Mouse (Mus musculus): ENCODE results near the gene Gm28036. TPM values are rescaled to one million over a fixed set of nuclear protein-coding genes. Genes with fewer than 3 reads are reported as not detected.

Gene Gm28036
- total RNA-seq, 2 experiments from 2014 or later: 36.7 to 44.4 TPM

GRCm38 (mm10) chr2:156087391-156088110, 39.3 kb downstream of the Gm28036 start:
- DNase-seq (ENCODE audit: low spot score in 2 of 2): no peak

- no peak for DNase-seq (ENCODE audit: low spot score in 2 of 2)
Observed at GRCm38 (mm10) chr2:156084541-156084940, 42.4 kb downstream of the Gm28036 start.

- no peak for DNase-seq (ENCODE audit: low spot score in 2 of 2)
Observed at GRCm38 (mm10) chr2:156080391-156080790, 46.5 kb downstream of the Gm28036 start.

- no peak for DNase-seq (ENCODE audit: low spot score in 2 of 2)
Observed at GRCm38 (mm10) chr2:156079674-156080073, 47.2 kb downstream of the Gm28036 start.

GRCm38 (mm10) chr2:156079183-156079560, 47.7 kb downstream of the Gm28036 start:
- DNase-seq (ENCODE audit: low spot score in 2 of 2): no peak

GRCm38 (mm10) chr2:156078421-156079182, 48.3 kb downstream of the Gm28036 start:
- DNase-seq (ENCODE audit: low spot score in 2 of 2): no peak

GRCm38 (mm10) chr2:156077461-156077860, 49.4 kb downstream of the Gm28036 start:
- DNase-seq (ENCODE audit: low spot score in 2 of 2): no peak

- no peak for DNase-seq (ENCODE audit: low spot score in 2 of 2)
Observed at GRCm38 (mm10) chr2:156073725-156074124, 53.2 kb downstream of the Gm28036 start.

GRCm38 (mm10) chr2:156071236-156071635, 55.7 kb downstream of the Gm28036 start:
- DNase-seq (ENCODE audit: low spot score in 2 of 2): no peak

GRCm38 (mm10) chr2:156067916-156068315, 59.0 kb downstream of the Gm28036 start:
- no peak for DNase-seq (ENCODE audit: low spot score in 2 of 2)

GRCm38 (mm10) chr2:156066126-156066525, 60.8 kb downstream of the Gm28036 start:
- no peak for DNase-seq (ENCODE audit: low spot score in 2 of 2)

GRCm38 (mm10) chr2:156065099-156066041, 61.5 kb downstream of the Gm28036 start, which contains the start of gene Spag4:
TSS of gene Spag4 (plus strand) at chr2:156065175.
- peak; percentile 46 to 63 for DNase-seq (ENCODE audit: low spot score in 2 of 2)

GRCm38 (mm10) chr2:156052816-156053215, 74.1 kb downstream of the Gm28036 start, which contains the start of gene Fer1l4:
TSS of gene Fer1l4 (minus strand) at chr2:156052947.
- DNase-seq (ENCODE audit: low spot score in 2 of 2): no peak

- no peak for DNase-seq (ENCODE audit: low spot score in 2 of 2)
Observed at GRCm38 (mm10) chr2:156047929-156048328, 79.0 kb downstream of the Gm28036 start.

- no peak for DNase-seq (ENCODE audit: low spot score in 2 of 2)
Observed at GRCm38 (mm10) chr2:156042903-156043302, 84.0 kb downstream of the Gm28036 start.

- DNase-seq (ENCODE audit: low spot score in 2 of 2): no peak
Observed at GRCm38 (mm10) chr2:156039390-156039789, 87.5 kb downstream of the Gm28036 start.

GRCm38 (mm10) chr2:156025482-156025881, 101.4 kb downstream of the Gm28036 start:
- no peak for DNase-seq (ENCODE audit: low spot score in 2 of 2)

Data from adrenal gland, postnatal 4 days (tissue).